Mouse (Mus musculus) neural tube, embryonic 11.5 days (tissue): ENCODE measurements around the gene Pdlim7. TPM values are rescaled to one million over a fixed set of nuclear protein-coding genes. Genes with fewer than 3 reads are reported as not detected.
A peak's percentile ranks its signal among the peaks of the same experiment; 100 is the strongest.

Experiments
- ATAC-seq: fragments of 200-750 bp; cut with Nextera tagmentation; 2 replicates; pipeline ENCODE4 v1.8.0; 2017; ENCODE audit warnings: moderate number of reproducible peaks, mild to moderate bottlenecking, moderate TSS enrichment, moderate library complexity; ENCODE audit not compliant: insufficient read depth, low FRiP score, low TSS enrichment
- DNase-seq: peaks from one replicate; pipeline ENCODE4 v3.0.0-alpha.2; 2015; ENCODE audit warnings: low spot score
- H3K27ac ChIP-seq: fragments of 300-500 bp; sonication (generic); 2 replicates; pipeline ENCODE4 v1.5.1; 2014; ENCODE audit warnings: low read depth, mild to moderate bottlenecking, low read length
- H3K27me3 ChIP-seq: fragments of 300-500 bp; sonication (generic); 2 replicates; pipeline ENCODE4 v1.6.1; 2014; ENCODE audit warnings: mild to moderate bottlenecking, low read length, mixed read lengths; ENCODE audit not compliant: control insufficient read depth, insufficient read depth
- H3K36me3 ChIP-seq: fragments of 300-500 bp; sonication (generic); 2 replicates; pipeline ENCODE4 v1.6.1; 2014; ENCODE audit warnings: mild to moderate bottlenecking, low read length, moderate library complexity, mixed read lengths; ENCODE audit not compliant: control insufficient read depth, insufficient read depth
- H3K4me1 ChIP-seq: fragments of 300-500 bp; sonication (generic); 2 replicates; pipeline ENCODE4 v1.6.1; 2014; ENCODE audit warnings: low read length, mixed read lengths; ENCODE audit not compliant: control insufficient read depth, insufficient read depth
- H3K4me2 ChIP-seq: fragments of 300-500 bp; sonication (generic); 2 replicates; pipeline ENCODE4 v1.6.1; 2014; ENCODE audit warnings: low read depth, mild to moderate bottlenecking, moderate library complexity
- H3K4me3 ChIP-seq: fragments of 300-500 bp; sonication (generic); 2 replicates; pipeline ENCODE4 v1.5.1; 2014; ENCODE audit warnings: low read depth, low read length
- H3K9ac ChIP-seq: fragments of 300-500 bp; sonication (generic); 2 replicates; pipeline ENCODE4 v1.6.1; 2014; ENCODE audit warnings: mild to moderate bottlenecking, low read length
- H3K9me3 ChIP-seq: fragments of 300-500 bp; sonication (generic); 2 replicates; pipeline ENCODE4 v1.6.1; 2016; ENCODE audit warnings: low read length; ENCODE audit not compliant: control insufficient read depth
- WGBS: fragments of 180-500 bp; shearing (Covaris S2); extraction: QIAGEN DNeasy Blood & Tissue Kit; methylation state at CpG from one replicate; pipeline ENCODE4 v1.1.7; 2014; 5-methylcytosine and 5-hydroxymethylcytosine counted together
- polyA plus RNA-seq: library from polyadenylated mRNA; unstranded; fragments of >200 nt; fragmentation: Nextera tagmentation; extraction: Ambion mirVana; gene quantifications from 2 replicates; pipeline ENCODE4 v1.2.1, GENCODE M21; 2014

The Pdlim7 gene
- polyA plus RNA-seq, 1 experiment from 2014 or later, result 172 TPM

DNA sequence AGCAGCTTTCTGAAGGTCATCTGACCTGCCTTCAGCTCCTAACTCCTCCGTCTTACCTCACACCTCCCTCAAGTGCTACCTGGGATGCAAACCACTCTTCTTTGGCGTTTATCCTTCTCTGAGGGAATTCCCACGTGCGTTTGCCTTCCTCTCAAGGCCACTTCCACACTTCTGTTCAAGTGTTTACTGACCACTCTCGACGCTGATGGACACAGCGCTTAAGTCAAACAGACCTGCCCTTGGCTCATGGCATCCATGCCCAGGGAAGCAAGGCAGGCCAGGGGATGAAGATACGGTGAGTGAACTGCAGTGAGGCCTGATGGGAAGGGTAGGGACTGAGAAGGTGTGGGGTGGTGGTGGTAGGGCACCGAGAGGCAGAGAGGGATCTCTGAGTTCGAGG is 12.9 kb downstream of the Pdlim7 start:
- ATAC-seq, result no peak

DNA sequence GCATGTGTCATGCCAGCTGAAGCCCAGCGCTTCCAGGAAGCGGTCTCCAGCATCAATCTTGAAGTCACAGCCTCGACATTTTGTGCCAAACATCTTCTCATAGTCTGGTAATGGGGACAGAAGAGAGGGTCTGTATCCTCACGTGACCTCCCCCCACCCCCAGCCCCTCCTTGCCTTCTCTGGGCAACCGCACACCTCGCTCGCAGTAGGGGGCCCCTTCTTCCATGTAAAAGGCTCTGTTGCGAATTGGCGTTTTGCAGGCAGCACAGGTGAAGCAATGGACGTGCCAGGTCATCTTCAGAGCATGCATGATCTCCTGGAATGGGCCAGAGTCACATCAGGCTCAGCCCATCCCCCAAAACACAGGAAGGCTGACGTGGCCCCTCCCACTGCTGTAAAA is 14.6 kb downstream of the Pdlim7 start:
- Histone ChIP-seq H3K4me3 (no peak overlapping the region), H3K4me2 (no peak overlapping the region), H3K27me3 (no peaks in the 10 kb centered on the region), H3K9me3 (no peaks in the 10 kb centered on the region), H3K9ac (no peak overlapping the region), H3K27ac (no peak overlapping the region), H3K36me3 (peaks cover 11% of the 10 kb centered on the region), H3K4me1 (peaks cover 7% of the 10 kb centered on the region; the same call in 1 of the 2 replicates)
- WGBS, result 53% methylated on average over 11 of the region's 11 CpGs
- ATAC-seq (no peak), DNase-seq (no peak)

More for the DNA sequence above, 12.9 kb downstream of the Pdlim7 start:
- 83% methylated on average over 10 of the region's 10 CpGs for WGBS
- H3K4me3 ChIP-seq, result no peak overlapping the region
- H3K4me1 ChIP-seq, result peaks cover 5% of the 10 kb centered on the region; the same call in 1 of the 2 replicates
- no peaks in the 10 kb centered on the region for H3K9me3 ChIP-seq
- no peak for DNase-seq
- peaks cover 18% of the 10 kb centered on the region for H3K36me3 ChIP-seq
- H3K27ac ChIP-seq, result no peak overlapping the region
- no peak overlapping the region for H3K9ac ChIP-seq
- no peak overlapping the region for H3K4me2 ChIP-seq
- no peaks in the 10 kb centered on the region for H3K27me3 ChIP-seq

DNA sequence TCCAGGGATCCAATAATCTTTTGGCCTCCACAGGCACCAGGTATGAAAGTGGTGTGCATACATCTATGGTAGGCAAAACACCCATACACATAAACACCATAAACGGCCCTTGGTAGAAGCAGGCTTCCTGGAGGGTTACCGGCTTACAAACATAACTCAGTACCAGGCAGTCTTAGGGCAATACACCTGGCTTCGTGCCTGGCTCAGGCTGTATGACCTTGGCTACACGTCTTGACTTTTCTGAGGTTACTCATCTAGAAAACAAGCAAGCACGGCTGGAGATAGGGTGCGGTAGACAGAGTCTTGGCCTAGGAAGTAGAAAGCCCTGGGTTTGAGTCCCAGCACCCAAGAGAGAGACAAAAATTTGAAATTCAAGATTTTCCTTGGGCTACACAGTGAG is 16.8 kb downstream of the Pdlim7 start:
- Histone ChIP-seq H3K4me2 (no peak overlapping the region), H3K27me3 (no peaks in the 10 kb centered on the region), H3K9me3 (no peaks in the 10 kb centered on the region), H3K27ac (no peak overlapping the region), H3K4me3 (no peak overlapping the region), H3K9ac (no peak overlapping the region), H3K36me3 (no peaks in the 10 kb centered on the region), H3K4me1 (peaks cover 7% of the 10 kb centered on the region; the same call in 1 of the 2 replicates)
- DNase-seq (no peak), ATAC-seq (no peak)
- WGBS, result 88% methylated on average over 6 of the region's 6 CpGs

DNA sequence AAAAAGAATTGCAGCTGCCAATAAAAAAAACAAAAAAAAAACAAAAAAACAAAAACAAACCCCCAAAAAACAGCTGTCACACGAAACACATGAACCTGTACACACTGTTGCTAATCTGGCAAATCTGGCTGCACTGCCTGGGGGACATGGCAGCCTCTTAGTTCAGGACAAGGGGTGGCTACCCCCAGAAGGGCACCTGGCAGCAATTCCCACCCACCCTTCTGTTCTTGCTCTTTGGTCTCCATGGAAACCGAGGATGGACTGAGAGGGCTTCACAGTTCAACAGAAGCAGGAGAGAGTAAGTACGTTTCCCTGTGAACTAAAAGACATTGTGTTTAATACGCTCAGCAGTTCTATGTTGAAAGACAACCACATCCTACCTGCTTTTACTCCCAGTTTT is 17.8 kb downstream of the Pdlim7 start:
- H3K4me1 ChIP-seq, result peaks cover 7% of the 10 kb centered on the region; the same call in 1 of the 2 replicates
- H3K4me3 ChIP-seq, result no peak overlapping the region
- H3K27ac ChIP-seq, result no peak overlapping the region
- ATAC-seq, result no peak
- H3K9me3 ChIP-seq, result no peaks in the 10 kb centered on the region
- no peak overlapping the region for H3K4me2 ChIP-seq
- WGBS, result 29% methylated on average over 4 of the region's 4 CpGs
- peak overlapping the region; percentile 20; the same call in 1 of the 2 replicates for H3K9ac ChIP-seq
- no peak for DNase-seq
- no peaks in the 10 kb centered on the region for H3K27me3 ChIP-seq
- no peaks in the 10 kb centered on the region for H3K36me3 ChIP-seq

DNA sequence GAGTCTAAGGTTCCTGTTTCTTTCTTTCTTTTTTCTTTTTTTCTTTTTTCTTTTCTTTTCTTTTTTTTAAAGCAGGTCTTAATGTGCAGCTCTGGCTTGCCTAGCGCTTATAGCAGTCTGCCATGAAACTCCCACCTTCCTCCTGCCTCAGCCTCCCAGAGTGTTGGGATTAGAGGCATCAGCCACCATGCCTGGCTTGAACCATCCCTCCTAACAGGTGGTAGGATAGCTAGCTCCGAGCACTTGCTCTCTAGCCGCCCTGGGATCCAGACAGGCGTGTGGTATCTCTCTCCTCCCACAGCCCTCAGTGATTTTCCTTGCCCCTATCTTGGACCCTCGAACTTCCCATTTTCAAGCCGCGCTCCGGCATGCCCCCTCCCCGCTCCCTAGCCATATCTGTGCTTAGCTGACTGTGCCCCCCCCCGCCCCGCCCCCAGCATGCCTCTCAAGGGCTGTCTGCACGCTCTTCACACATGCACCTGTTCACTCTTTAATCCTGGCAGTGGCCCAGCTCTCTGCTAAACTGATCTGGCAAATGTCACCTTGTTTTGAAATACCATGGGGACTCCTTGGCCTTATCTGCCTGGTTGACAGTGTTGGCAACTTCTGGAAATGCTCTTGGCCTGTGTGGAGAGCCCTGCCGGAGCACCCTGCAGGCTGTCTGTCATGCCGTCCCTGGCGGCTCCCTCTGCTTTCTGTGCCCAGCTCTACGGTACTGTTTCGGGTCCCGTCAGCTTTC is 18.4 kb downstream of the Pdlim7 start:
- no peak for ATAC-seq
- no peaks in the 10 kb centered on the region for H3K9me3 ChIP-seq
- no peak overlapping the region for H3K4me2 ChIP-seq
- peaks cover 7% of the 10 kb centered on the region; the same call in 1 of the 2 replicates for H3K4me1 ChIP-seq
- WGBS, result 22% methylated on average over 18 of the region's 18 CpGs
- no peak for DNase-seq
- H3K36me3 ChIP-seq, result no peaks in the 10 kb centered on the region
- no peak overlapping the region for H3K4me3 ChIP-seq
- H3K27ac ChIP-seq, result no peak overlapping the region
- no peaks in the 10 kb centered on the region for H3K27me3 ChIP-seq
- H3K9ac ChIP-seq, result no peak overlapping the region

DNA sequence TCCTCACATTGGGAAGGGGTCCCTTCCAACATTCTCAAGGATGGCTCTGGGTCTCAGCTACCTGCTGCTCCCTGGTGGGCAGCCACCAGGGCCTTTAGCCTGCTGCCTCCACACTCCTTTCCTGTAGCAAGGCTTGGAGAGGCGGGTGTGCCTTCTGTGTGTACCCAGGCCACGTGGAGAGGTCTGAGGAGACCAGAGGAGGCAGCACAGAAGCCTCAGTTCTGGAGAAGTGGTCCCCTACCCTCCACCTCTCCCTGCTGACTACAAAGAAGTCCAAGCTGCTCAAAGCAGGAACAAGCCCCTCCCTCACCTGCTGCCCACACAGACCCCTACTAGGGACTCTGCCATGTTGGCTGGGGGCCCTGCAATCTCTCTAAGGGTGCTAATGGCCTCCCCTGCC is 19.2 kb downstream of the Pdlim7 start:
- no peak overlapping the region for H3K27ac ChIP-seq
- DNase-seq (no peak), ATAC-seq (no peak)
- WGBS, result 26% methylated on average over 2 of the region's 2 CpGs
- peaks cover 7% of the 10 kb centered on the region; the same call in 1 of the 2 replicates for H3K4me1 ChIP-seq
- no peaks in the 10 kb centered on the region for H3K36me3 ChIP-seq
- no peaks in the 10 kb centered on the region for H3K9me3 ChIP-seq
- no peak overlapping the region for H3K9ac ChIP-seq
- H3K4me2 ChIP-seq, result no peak overlapping the region
- H3K27me3 ChIP-seq, result no peaks in the 10 kb centered on the region
- no peak overlapping the region for H3K4me3 ChIP-seq

DNA sequence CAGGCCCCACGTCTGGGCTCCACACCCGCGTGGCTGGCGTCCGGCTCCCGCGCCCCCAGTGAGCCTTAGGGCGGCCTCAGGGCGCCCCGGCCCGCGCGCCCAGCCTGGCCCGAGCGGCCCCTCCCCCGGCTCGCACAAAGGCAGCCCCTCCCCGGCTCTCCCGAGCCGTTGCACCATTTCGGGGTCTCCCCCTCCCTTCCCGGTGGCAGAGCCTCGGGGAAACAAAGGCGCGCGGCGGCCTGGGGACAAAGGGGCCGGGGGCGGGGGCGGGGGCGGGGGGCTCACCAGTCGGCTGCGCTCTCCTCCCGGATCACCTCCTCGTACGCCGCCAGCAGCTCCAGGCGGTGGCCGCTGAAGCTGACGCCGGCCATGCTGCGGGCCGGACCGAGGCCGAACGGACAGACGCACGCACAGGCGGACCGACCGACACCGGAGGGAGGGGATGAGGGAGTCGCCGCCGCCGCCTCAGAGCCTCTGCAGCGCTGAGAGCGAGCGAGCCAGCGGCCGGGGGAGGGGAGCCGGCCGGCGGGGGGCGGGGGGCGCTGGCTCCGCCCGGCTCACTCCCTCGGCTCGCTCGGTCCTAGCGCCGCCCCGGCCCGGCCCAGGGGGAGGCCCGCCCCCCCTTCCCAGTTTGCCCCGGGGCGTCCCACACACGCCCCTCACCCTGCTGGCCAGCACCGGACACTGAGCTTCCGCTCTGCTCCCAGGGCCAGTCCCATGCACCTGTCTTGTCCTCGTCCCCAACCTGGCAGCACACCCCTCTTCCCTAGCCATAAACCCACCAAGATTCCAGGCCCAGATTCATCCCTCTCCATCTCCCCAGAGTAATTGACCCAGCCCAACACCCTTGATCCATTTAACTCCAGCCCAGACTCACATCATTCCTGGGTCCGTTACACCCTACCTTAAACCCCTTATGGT is 25.6 kb downstream of the Pdlim7 start, which contains the start of gene Dbn1:
Dbn1 (minus strand) TSS at position 534 of the 921 bp plus-strand sequence.
- Histone ChIP-seq H3K4me2 (peak within 1 kb of the TSS; percentile 88), H3K9me3 (no peaks in the 10 kb centered on the region), H3K9ac (peak within 1 kb of the TSS; percentile 100), H3K4me1 (peaks cover 43% of the 10 kb centered on the region), H3K4me3 (peak within 1 kb of the TSS; percentile 99), H3K36me3 (no peaks in the 10 kb centered on the region; the same call in 1 of the 2 replicates), H3K27me3 (no peaks in the 10 kb centered on the region), H3K27ac (peak within 1 kb of the TSS; percentile 97)
- DNase-seq (peak; percentile 88), ATAC-seq (peak; percentile 60)
- WGBS, result 2% methylated on average over 41 of the region's 83 CpGs

DNA sequence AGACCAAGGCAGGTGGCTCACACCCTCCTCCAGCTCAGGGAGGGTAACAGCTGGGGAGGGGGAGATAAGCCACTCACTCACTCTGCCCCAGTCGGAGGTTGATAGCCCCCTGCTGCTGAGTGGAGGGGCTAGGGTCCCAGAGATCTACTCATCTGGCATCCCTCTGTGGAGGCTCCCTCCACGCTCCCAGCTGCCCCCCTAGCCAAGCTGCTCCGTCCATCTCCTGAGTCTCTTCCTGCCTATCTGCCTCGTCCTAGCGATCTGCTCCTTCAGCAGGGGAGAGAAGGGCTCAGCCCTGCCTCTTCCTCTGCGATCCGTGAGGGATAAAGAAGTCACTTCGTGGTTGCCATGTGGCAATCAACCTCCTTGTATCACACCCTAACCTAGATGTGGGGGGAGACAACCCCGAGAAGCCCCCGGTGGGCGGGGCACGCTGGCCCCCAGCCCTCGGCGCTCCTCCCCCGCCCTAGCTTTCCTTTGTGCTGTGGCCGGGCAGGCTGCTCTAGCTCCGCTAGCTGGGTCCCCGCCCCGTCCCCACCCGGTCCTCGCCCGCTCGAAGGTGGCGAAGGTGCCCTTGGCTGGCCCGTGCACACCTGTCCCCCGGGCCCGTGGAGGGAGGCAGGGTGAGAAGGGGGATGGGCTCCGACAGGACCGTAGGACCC is 26.4 kb downstream of the Pdlim7 start:
- Histone ChIP-seq H3K27ac (peak overlapping the region; percentile 97), H3K9ac (peak overlapping the region; percentile 100), H3K27me3 (no peaks in the 10 kb centered on the region), H3K4me2 (peak overlapping the region; percentile 88), H3K36me3 (peaks cover 4% of the 10 kb centered on the region), H3K4me1 (peaks cover 45% of the 10 kb centered on the region), H3K9me3 (no peaks in the 10 kb centered on the region), H3K4me3 (peak overlapping the region; percentile 99)
- peak; percentile 45 for ATAC-seq
- peak; percentile 69 for DNase-seq
- 1% methylated on average over 24 of the region's 29 CpGs for WGBS
